Mouse (Mus musculus) ZHBTc4 (cell line): ENCODE results near the gene Sipa1l1.
A peak's percentile ranks its signal among the peaks of the same experiment; 100 is the strongest.
"Not testable (repeated sequence)": the region's sequence is repeated elsewhere in the genome, so short reads cannot be mapped to it uniquely, and the experiment has no call there.

Source experiments
- DNase-seq: peaks from one replicate; pipeline ENCODE4 v3.0.0-alpha.2; 2011; ENCODE audit warnings: low read depth, low spot score

The Sipa1l1 gene

GRCm38 (mm10) chr12:82175709-82176108 is 6.6 kb downstream of the Sipa1l1 start:
- no peak for DNase-seq

GRCm38 (mm10) chr12:82178636-82179035 is 9.5 kb downstream of the Sipa1l1 start:
- no peak for DNase-seq

GRCm38 (mm10) chr12:82179626-82180025 is 10.5 kb downstream of the Sipa1l1 start:
- DNase-seq = no peak

- not testable (repeated sequence) for DNase-seq
Observed at GRCm38 (mm10) chr12:82186156-82186555, 17.0 kb downstream of the Sipa1l1 start.

GRCm38 (mm10) chr12:82186740-82187139 is 17.6 kb downstream of the Sipa1l1 start:
- DNase-seq = no peak

- peak; percentile 52 for DNase-seq
Observed at GRCm38 (mm10) chr12:82187178-82187839, 18.2 kb downstream of the Sipa1l1 start.

GRCm38 (mm10) chr12:82188321-82189075 is 19.4 kb downstream of the Sipa1l1 start:
- DNase-seq = no peak

GRCm38 (mm10) chr12:82189076-82189675 is 20.1 kb downstream of the Sipa1l1 start:
- no peak for DNase-seq

GRCm38 (mm10) chr12:82189715-82190581 is 20.8 kb downstream of the Sipa1l1 start:
- DNase-seq = peak; percentile 37

GRCm38 (mm10) chr12:82190582-82190965 is 21.5 kb downstream of the Sipa1l1 start:
- DNase-seq = no peak

- no peak for DNase-seq
Observed at GRCm38 (mm10) chr12:82191686-82192085, 22.6 kb downstream of the Sipa1l1 start.

- no peak for DNase-seq
Observed at GRCm38 (mm10) chr12:82192641-82193054, 23.5 kb downstream of the Sipa1l1 start.

GRCm38 (mm10) chr12:82193476-82193875 is 24.4 kb downstream of the Sipa1l1 start:
- peak; percentile 45 for DNase-seq

- no peak for DNase-seq
Observed at GRCm38 (mm10) chr12:82194919-82195318, 25.8 kb downstream of the Sipa1l1 start.

GRCm38 (mm10) chr12:82196213-82196612 is 27.1 kb downstream of the Sipa1l1 start:
- DNase-seq = no peak

- peak; percentile 55 for DNase-seq
Observed at GRCm38 (mm10) chr12:82196615-82197146, 27.6 kb downstream of the Sipa1l1 start.

GRCm38 (mm10) chr12:82197207-82197606 is 28.1 kb downstream of the Sipa1l1 start:
- DNase-seq = no peak

- DNase-seq = no peak
Observed at GRCm38 (mm10) chr12:82199286-82199685, 30.2 kb downstream of the Sipa1l1 start.

- no peak for DNase-seq
Observed at GRCm38 (mm10) chr12:82204106-82204505, 35.0 kb downstream of the Sipa1l1 start.

GRCm38 (mm10) chr12:82206857-82207647 is 37.9 kb downstream of the Sipa1l1 start:
- DNase-seq = no peak

- DNase-seq = no peak
Observed at GRCm38 (mm10) chr12:82208046-82208445, 38.9 kb downstream of the Sipa1l1 start.
